Mouse (Mus musculus): Measurements from ENCODE around the gene Hrc.

- TF ChIP-seq CTCF (IDR thresholded peaks at IDR 0.05; ENCODE audit: extremely low read depth, insufficient read depth, low read length), result no peak
- no peak for TF ChIP-seq POLR2A (IDR thresholded peaks at IDR 0.05; ENCODE audit: extremely low read depth, insufficient read depth, low read length)
Measured at GRCm38 (mm10) chr7:45355318-45356020, 20.4 kb downstream of the Hrc start.
